Mouse (Mus musculus) liver, adult 2 months (tissue): ENCODE measurements around the gene Snrpg. TPM values are rescaled to one million over a fixed set of nuclear protein-coding genes. Genes with fewer than 3 reads are reported as not detected.

Experiments
- DNase-seq: peaks from one replicate; pipeline ENCODE4 v3.0.0-alpha.2; 2011; ENCODE audit warnings: low read depth, low spot score; ENCODE audit errors: extremely low read depth
- H3K27ac ChIP-seq: fragments of 200-500 bp; replicated peaks from 2 replicates; pipeline ENCODE4 v1.5.1; 2012; ENCODE audit warnings: low read depth, mild to moderate bottlenecking, control low read depth, inconsistent platforms, low read length; ENCODE audit not compliant: insufficient read depth
- H3K27me3 ChIP-seq: fragments of 200-500 bp; 2 replicates; pipeline ENCODE4 v1.6.1; 2012; ENCODE audit warnings: mild to moderate bottlenecking, moderate library complexity, low read length, inconsistent platforms; ENCODE audit not compliant: control insufficient read depth, insufficient read depth
- H3K36me3 ChIP-seq: fragments of 200-500 bp; 2 replicates; pipeline ENCODE4 v1.6.1; 2012; ENCODE audit warnings: low read length, inconsistent platforms; ENCODE audit not compliant: control insufficient read depth, insufficient read depth
- H3K4me1 ChIP-seq: fragments of 200-500 bp; 2 replicates; pipeline ENCODE4 v1.6.1; 2011; ENCODE audit warnings: low read length; ENCODE audit not compliant: control insufficient read depth, insufficient read depth
- H3K4me3 ChIP-seq: fragments of 200-500 bp; 2 replicates; pipeline ENCODE4 v1.5.1; 2011; ENCODE audit warnings: low read depth, mild to moderate bottlenecking, control low read depth, low read length, moderate library complexity; ENCODE audit not compliant: insufficient read depth
- H3K79me2 ChIP-seq: fragments of 200-500 bp; 2 replicates; pipeline ENCODE4 v1.6.1; 2012; ENCODE audit warnings: inconsistent platforms, mild to moderate bottlenecking, low read length, moderate library complexity; ENCODE audit not compliant: control insufficient read depth, insufficient read depth
- H3K9ac ChIP-seq: fragments of 200-500 bp; 2 replicates; pipeline ENCODE4 v1.6.1; 2012; ENCODE audit warnings: low read depth, mild to moderate bottlenecking, control low read depth, inconsistent platforms, low read length
- CTCF ChIP-seq: fragments of 200-500 bp; IDR thresholded peaks from 2 replicates; pipeline ENCODE4 v1.5.1; 2011; ENCODE audit warnings: low read depth, low read length, control low read depth
- POLR2A ChIP-seq: fragments of 200-500 bp; IDR thresholded peaks from 2 replicates; pipeline ENCODE4 v1.6.1; 2011; ENCODE audit warnings: low read length, control low read depth; ENCODE audit not compliant: insufficient read depth; ENCODE audit errors: extremely low read depth
- WGBS: fragments of 180-500 bp; shearing (Covaris S2); methylation state at CpG from one replicate; pipeline ENCODE4 v1.1.7; 2018; 5-methylcytosine and 5-hydroxymethylcytosine counted together
- polyA plus RNA-seq: library from polyadenylated mRNA; depleted of rRNA; stranded (reverse); fragments of >200 nt; gene quantifications from 2 replicates; pipeline ENCODE4 v1.2.3, GENCODE M21; 2012
- total RNA-seq: library from RNA; depleted of rRNA; stranded (reverse); fragments of >200 nt; gene quantifications from 2 replicates; pipeline ENCODE4 v1.2.3, GENCODE M21; 2014

Gene Snrpg
- total and polyA plus RNA-seq, 2 experiments, result 12.6 to 25.9 TPM

DNA sequence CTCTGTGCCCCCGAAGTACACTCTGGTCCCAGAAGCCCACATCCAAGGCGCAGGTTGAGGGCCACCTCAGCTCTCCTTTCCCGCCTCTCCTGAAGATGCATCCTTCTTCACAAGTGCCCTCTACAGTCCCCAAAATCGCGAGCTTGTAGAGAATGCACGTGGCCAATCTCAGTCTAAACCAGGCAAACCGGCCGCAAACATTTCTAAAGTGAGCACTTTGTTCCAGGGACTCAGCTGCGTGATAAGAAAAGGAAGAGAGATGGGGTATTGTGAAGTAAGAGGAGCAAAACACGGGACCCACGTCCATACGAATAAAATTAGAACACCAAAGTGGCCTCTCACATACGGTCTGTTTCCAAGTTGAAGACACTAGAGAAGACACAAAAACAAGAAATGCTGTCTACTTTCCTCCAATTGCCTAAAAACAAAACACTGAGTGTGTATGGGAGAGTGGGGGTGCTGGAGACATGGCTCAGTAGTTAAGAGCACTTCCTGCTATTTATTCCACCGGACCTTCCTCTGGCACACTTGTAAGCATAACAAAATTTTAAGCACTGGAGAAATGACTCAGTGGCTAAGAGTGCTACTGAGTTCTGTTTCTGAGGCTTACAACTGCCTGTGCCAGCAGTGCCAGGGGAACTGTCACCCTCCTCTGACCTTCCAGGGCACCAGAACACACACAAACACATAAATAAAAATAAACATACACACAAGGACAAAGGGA, 26.3 kb downstream of the Snrpg start:
- no peaks in the 10 kb centered on the region; the same call in 1 of the 2 replicates for H3K36me3 ChIP-seq
- H3K4me3 ChIP-seq, result peak overlapping the region; percentile 72
- peak overlapping the region; percentile 61 for H3K9ac ChIP-seq
- DNase-seq, result no peak
- WGBS, result 6% methylated on average over 14 of the region's 14 CpGs
- H3K79me2 ChIP-seq, result peaks cover 8% of the 10 kb centered on the region; the same call in 1 of the 2 replicates
- H3K4me1 ChIP-seq, result peaks cover 9% of the 10 kb centered on the region
- TF ChIP-seq POLR2A (no peak), CTCF (no peak)
- peak overlapping the region; percentile 72 for H3K27ac ChIP-seq
- no peaks in the 10 kb centered on the region for H3K27me3 ChIP-seq

DNA sequence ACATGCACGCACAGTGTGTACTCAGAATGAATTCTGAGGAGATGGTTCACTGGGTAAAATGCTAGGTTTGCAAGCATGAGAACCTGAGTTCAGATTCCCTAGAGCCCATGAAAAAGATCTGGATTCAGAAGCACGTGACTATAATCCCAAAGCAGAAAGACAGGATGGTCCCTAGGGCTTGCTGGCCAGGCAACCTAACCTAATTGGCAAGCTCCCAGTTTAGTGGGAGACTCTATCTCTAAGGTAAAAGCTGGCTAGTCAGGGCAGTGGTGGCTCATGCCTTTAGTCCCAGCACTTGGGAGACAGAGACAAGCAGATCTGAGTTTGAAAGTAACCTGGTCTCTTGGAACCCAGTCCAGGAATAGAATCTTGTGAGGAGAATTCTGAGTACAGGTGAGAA, 27.9 kb downstream of the Snrpg start:
- 69% methylated on average over 2 of the region's 2 CpGs for WGBS
- no peak for DNase-seq
- no peak for TF ChIP-seq CTCF
- no peak for TF ChIP-seq POLR2A

DNA sequence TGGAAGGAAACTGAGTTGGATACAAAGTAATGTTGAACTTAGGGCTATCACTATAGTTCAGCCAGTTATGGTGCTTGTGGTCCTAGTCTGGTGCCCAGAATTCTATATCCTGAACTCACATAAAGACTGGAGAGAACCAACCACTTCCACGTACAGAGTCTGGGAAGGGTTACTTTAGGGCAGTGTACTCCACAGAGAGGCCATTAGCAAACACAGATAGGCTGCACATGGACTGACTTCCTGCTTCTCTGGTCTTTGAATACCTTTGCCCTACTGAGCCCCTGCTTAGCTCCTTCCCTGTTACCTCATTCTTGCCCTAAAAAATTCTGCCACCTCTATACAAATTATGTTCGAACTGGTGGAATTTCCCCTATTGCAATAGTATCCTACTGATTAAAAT, 28.9 kb downstream of the Snrpg start:
- 17% methylated on average over 2 of the region's 2 CpGs for WGBS
- H3K4me1 ChIP-seq, result peaks cover 11% of the 10 kb centered on the region

More for the DNA sequence above, 27.9 kb downstream of the Snrpg start:
- Histone ChIP-seq H3K27ac (no peak overlapping the region), H3K79me2 (peaks cover 3% of the 10 kb centered on the region; the same call in 1 of the 2 replicates), H3K27me3 (no peaks in the 10 kb centered on the region), H3K4me1 (peaks cover 10% of the 10 kb centered on the region), H3K9ac (no peak overlapping the region), H3K36me3 (no peaks in the 10 kb centered on the region; the same call in 1 of the 2 replicates), H3K4me3 (no peak overlapping the region)

DNA sequence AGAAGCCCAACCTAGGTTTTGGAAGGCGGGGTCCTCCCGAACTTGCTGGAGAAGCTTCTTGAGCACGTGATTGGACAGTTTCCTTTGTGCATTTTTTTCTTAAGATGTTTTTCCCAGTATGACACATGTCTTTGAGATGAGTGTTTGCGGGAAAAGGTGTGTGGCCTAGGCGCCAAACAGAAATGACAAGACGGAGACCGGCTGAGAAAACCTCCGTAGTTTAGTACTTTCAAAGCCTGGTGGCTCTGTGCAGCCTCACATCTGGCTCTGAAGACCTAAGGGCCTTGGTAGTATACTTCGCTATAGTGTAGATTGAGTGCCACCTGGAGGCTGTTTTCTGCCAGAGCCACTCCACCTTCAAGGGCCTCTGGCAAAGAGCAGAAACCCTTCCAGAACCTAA, 29.9 kb downstream of the Snrpg start:
- H3K27ac ChIP-seq, result no peak overlapping the region
- no peak overlapping the region for H3K4me3 ChIP-seq
- TF ChIP-seq CTCF, result peak; percentile 74
- TF ChIP-seq POLR2A, result no peak
- peaks cover 10% of the 10 kb centered on the region for H3K4me1 ChIP-seq
- WGBS, result 5% methylated on average over 9 of the region's 9 CpGs
- no peaks in the 10 kb centered on the region for H3K27me3 ChIP-seq
- DNase-seq, result peak; percentile 82
- H3K9ac ChIP-seq, result no peak overlapping the region
- H3K36me3 ChIP-seq, result no peaks in the 10 kb centered on the region
- 0 out of 2 replicates have a peak, but pooled peaks cover 2% of the 10 kb centered on the region for H3K79me2 ChIP-seq

More for the DNA sequence above, 28.9 kb downstream of the Snrpg start:
- no peak overlapping the region for H3K4me3 ChIP-seq
- H3K9ac ChIP-seq, result no peak overlapping the region
- TF ChIP-seq CTCF (no peak), POLR2A (no peak)
- H3K27me3 ChIP-seq, result no peaks in the 10 kb centered on the region
- no peaks in the 10 kb centered on the region; the same call in 1 of the 2 replicates for H3K79me2 ChIP-seq
- H3K36me3 ChIP-seq, result no peaks in the 10 kb centered on the region
- peak; percentile 53 for DNase-seq
- no peak overlapping the region for H3K27ac ChIP-seq

DNA sequence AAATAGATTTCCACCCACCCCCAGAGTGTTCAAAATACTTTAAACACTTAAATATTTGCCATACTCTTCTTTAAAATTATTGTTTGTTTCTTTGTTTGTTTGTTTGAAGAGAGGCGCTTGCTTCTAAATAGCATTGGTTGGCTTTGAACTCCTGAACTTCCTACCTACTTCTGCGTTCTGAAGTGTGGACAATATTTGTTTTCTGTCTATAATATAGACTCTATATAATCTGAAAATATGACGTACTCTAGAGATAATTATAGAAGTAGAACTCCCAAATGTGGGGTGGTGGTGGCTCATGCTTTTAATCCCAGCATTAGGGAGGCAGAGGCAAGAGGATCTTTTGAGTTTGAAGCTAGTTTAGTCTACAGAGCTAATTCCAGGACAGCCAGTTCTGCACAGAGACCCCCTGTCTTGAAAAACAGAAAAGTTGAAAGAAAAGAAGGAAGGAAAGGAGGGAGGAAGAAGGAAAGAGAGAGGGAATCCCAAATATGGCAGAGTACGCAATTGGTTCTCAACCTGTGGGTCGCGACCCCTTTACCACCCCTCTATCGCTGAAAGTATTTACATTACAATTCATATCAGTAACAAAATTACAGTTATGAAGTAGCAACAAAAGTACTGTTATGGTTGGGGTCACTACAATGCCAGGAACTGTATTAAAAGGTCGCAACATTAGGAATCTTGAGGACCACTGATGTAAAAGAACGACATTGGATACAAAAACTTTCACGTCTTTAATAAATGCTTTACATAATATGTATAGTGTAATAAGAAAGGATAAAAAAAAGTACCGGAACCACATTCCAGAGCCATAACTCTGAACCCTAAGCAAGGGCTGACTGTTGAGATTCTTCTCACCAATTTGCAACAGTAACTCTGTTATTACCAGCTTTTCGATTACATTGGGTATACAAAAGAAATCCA, 31.8 kb downstream of the Snrpg start:
- H3K4me3 ChIP-seq, result peak overlapping the region; percentile 26; the same call in 1 of the 2 replicates
- H3K79me2 ChIP-seq, result peaks cover 4% of the 10 kb centered on the region; the same call in 1 of the 2 replicates
- TF ChIP-seq POLR2A (no peak), CTCF (no peak)
- H3K9ac ChIP-seq, result no peak overlapping the region
- no peak overlapping the region for H3K27ac ChIP-seq
- peaks cover 10% of the 10 kb centered on the region for H3K4me1 ChIP-seq
- WGBS, result 51% methylated on average over 12 of the region's 12 CpGs
- no peaks in the 10 kb centered on the region for H3K36me3 ChIP-seq
- DNase-seq, result no peak
- no peaks in the 10 kb centered on the region for H3K27me3 ChIP-seq
